Mouse (Mus musculus) right cerebral cortex, postnatal 14 days (tissue): ENCODE data around the gene 6030408B16Rik.
"Not testable (repeated sequence)": the region's sequence is repeated elsewhere in the genome, so short reads cannot be mapped to it uniquely, and the experiment has no call there.

Source experiments
- DNase-seq: peaks from one replicate; pipeline ENCODE4 v3.0.0; 2022

Gene 6030408B16Rik

DNA sequence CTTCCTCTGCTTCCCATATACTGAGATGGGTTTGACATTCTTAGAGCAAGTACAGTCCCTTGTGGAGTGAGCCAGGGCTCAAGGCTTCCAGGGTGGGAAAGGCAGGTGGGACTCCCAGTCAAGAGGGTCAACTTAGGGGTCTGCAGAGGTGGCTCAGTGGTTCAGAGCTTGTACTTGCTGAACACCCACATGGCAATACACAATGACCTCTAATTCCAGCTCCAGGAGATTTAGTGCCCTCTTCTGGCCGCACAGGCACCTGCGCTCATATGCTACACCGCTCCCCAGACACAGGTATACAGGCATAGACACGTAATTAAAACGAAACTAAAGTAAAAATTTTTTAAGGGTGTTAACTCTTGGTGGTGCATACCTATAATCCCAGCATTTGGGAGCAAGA is 30.5 kb downstream of the 6030408B16Rik start:
- DNase-seq: no peak

DNA sequence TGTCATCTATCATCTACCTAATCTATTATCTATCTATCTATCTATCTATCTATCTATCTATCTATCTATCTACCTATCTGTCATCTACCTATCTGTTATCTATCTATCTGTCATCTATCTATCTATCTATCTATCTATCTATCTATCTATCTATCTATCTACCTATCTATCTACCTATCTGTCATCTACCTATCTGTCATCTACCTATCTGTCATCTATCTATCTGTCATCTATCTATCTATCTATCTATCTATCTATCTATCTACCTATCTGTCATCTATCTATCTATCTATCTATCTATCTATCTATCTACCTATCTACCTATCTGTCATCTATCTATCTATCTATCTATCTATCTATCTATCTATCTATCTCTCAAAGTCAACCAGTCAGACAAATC is 31.4 kb downstream of the 6030408B16Rik start:
- DNase-seq: not testable (repeated sequence)

DNA sequence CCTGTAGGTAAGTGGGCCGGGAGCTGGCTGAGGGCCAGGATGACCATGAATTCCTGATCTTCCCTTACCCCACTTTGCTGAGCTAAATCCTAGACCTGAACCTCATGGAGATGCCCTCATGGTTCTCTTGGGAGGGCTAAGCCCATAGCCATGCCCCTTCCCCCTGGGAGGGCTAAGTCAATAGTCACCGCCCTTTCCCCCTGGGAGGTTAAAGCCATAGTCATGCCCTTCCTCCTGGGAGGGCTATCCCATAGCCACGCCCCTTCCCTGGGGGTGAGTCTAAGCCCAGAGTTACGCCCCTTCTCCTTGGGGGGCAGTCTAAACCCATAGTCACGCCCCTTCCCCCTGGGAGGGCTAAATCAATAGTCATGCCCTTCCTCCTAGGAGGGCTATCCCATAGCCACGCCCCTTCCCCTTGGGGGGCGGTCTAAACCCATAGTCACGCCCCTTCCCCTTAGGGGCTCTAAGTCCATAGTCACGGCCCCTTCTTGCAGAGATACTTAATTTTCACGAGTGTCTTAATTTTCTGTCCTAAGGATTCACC is 33.1 kb downstream of the 6030408B16Rik start:
- no peak for DNase-seq

DNA sequence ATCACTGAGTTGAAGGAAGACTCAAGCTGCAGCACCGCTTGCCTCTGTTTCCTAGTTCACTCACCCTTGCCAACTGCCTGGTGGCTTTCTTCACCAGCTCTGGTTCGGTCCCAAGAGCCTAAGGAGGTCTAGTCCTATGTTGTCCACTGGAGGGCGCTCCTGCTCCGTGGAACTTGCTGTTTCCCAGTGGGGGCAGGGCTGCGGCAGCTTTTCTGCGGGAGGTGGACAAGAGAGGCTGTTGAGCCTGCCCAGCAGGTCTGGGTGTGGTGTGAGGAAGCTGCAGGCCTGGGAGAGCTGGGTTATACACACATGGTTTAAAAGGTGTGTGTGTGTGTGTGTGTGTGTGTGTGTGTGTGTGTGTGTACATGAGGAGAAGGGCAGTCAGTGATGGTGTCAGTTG is 34.3 kb downstream of the 6030408B16Rik start:
- peak; percentile 95 for DNase-seq

DNA sequence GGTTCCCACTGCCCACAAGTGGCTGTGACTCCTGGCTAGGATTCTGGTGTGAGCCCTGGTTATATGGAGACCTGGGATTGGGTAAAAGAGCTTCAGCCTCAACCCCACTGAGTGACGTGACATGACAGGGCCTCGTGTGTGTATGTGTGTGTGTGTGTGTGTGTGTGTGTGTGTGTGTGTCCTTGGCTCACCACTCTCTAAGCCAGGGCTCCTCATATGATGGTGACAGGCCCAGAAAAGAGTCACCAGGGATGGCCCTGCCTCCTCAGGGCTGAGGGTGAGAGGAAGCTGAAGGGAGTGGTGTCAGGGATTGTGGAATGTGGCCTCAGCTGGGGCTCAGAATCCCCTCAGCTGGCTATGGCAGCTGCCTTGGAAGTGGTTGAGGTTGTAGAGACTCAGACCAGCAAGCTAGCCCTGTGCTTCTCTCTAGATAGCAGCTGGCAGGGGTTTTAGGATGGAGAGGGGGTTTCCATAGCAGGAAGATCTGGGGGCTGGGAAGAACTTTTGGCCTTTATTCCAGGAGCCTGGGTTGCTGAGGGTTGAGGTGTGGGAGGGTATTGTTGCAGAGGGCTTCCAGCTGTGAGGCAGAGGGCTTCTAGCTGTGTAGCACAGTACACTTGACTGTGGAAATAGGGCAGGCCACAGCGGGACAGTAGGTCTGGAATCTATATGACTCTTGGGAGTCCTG is 36.0 kb downstream of the 6030408B16Rik start:
- DNase-seq: no peak

DNA sequence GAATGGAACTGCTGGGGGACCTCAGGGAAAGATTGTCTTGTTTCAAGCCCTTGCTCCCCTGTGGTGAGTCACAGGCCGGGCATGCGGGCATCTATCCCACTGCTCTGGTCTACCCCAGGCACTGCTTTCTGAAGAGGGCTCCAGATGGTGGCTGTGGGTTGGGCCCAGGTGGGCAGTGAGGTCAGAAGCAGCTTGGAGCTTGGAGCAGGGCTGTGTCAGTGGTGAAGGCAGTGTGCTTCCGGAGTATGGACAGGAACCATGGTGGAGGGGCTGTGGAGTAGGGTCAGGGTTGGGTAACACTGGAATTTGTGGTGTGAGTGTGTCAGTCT is 36.5 kb downstream of the 6030408B16Rik start:
- DNase-seq: no peak

DNA sequence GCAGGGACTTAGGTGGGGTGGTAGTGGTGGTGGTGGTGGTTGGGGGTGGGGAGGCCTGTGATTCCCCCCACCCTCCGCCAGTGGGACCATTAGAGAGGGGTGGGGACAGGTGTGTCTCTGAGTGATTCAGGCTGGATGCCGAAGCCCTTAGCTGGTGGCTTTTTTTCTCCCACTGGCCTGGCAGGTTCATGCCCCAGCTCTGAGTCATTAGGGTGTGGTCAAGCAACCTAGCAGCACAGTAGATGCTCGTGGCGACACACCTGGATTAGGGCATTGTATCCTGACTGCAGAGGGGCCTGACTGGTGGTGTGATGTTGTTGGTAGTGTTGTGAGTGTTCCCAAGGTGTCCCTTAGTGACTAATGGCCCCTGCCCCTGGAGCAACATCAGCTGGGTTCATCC is 38.1 kb downstream of the 6030408B16Rik start:
- DNase-seq: no peak

DNA sequence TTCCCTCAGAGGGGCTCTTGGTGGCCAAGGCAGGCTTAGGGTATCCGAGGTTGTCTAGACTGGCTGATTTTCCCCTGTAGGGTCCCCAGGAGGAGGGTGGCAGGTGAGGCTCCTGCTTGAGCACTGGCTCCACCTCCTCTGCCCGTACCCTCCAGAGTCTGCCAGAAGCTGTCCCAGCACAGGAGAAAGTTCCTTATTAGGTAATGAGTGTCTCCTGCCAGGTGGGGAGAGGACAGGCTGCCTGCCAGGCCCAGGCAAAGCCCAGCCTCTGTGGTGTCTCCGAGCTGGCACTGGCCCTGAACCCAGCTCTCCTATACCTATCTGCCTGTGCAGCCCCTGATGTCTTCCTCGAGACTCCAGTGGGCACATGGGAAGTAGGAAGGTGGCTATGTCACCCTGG is 39.4 kb downstream of the 6030408B16Rik start:
- DNase-seq: no peak

DNA sequence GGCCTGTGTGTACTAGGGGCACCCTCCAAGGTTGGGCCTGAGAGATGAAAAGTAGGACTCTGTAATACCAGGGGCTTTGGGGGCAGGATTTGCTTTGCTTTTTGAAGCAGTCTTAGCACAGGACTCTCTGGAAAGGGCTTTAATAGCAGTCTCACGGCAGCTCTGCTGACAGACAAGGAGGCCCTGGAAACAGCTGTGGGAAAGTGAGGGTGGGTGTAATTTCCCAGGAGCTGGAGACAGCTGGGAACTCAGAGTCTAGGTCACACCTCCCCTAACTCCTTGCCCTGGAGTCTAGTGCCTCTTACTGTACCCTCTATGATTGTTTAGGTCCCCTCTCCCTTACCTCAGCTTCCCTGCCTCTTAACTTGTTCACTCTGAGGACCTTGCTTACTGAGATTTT is 40.2 kb downstream of the 6030408B16Rik start:
- DNase-seq: no peak

DNA sequence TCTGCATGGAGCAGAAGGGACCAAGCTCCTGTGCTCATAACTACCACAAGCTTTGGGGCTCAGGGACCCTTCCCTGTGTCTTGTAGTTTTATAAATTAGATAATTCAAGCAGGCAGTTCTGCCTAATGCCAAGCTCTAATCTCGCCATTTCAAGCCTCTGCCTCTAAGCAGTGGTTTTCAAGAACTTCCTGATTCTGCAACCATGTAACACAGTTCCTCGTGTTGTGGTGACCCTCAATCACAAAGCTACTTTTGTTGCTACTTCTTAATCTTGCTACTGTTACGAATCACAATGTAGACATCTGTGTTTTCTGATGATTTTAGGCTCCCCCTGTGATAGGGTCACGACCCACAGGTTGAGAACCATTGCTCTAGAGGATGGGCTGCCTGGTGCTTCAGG is 40.6 kb downstream of the 6030408B16Rik start:
- DNase-seq: no peak

DNA sequence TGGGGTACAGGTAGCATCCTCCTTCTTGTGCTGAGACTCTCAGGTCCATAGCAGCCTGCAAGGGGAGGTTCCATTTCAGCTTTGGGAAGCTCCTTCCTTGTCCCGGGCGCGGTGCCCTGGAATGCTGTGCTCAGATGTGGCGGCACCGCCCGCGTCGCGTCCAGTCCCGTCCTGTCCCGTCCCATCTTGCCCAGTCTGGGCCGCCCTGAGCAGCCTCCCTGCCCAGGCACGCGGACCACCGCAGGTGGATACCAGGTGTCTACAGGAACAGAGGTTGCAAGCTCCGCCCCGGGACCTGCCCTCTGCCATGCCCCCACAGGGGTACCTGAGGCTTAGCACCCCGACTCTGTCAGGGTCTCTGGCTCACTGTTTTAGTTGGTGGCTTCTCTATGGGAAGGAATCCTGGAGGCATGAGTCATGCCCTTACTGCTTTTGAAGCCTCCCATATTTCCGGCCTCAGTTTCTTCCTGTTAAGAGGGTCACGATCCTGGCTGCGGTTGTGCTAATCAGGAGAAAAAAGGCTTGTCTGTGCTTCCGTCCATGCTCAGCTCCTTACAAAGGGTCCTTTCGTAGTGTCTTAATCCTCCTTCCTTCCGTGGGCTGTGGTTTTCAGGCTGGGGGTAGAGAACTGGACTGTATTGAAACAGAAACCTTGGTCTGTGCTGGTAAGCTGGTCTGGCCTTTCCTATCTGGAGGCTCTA is 43.6 kb downstream of the 6030408B16Rik start:
- no peak for DNase-seq

DNA sequence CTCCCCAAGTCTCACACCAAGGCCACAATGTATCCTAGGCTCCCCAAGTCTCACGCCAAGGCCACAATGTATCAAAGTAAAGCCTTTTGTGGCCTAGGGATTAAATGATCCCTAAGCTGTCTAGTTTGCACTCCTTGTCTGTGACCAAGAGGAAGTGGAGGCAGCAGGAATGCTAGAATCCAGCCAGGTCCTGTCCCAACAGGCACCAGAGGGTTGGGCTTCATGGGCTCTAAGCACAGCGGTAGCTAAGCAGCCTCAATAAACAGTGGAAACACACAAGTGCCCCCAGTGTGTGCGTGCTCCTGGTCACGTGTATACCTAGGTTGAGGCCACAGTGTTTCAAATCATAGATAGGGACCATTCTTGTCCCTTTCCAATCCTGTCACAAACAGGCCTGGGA is 45.3 kb downstream of the 6030408B16Rik start:
- no peak for DNase-seq

DNA sequence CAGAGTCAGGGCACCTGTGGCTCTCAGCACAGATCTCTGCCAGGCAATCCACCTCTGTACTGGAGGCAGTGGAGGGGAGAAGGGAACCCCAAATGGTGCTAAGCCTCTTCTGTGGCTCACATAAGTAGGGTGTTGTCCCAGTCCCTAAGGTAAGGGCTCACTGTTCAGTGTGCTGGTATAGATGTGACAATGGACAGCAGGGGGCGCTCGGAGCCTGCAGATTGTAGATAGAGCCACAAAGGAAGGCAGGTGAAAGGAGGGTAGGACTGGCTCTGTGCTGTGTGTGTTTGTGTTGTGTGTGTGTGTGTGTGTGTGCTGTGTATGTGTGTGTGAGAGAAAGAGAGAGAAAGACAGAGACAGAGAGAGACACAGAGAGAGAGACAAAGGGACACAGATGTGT is 46.5 kb downstream of the 6030408B16Rik start:
- DNase-seq: peak; percentile 95

DNA sequence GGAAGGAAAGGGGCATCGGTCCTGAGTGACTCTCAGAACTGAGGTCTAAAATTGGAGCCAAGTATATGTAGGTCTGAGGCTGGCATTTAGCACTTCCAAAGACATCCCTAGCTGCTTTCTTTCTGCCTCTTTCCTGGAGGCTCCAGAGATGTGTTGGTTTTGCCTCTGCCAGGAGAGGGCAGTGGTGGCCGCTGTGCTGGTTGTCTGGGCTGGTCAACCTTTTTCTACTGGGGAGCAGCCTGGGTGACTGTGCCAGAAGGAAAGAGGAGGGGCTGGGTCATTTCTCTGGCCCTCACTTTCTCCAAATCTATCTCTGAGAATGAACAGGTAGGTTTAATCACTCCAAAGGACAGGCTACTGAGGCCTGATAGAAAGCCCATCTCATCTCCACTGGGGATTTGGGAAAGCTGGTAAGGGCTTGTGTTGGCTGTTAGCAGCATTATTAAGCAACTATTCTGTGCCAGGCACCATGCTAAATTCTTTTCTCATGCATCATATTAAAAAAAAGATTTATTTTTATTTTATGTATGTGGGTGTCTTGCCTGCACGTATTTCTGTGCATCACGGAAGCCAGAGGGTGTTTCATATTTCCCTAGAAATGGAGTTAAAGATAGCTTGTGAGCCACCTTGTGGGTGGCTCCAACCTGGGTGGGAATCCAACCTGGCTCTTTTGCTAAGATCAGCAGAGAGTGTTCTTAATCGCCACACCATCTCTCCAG is 48.9 kb downstream of the 6030408B16Rik start:
- peak; percentile 65 for DNase-seq
